Mouse (Mus musculus) G1E (cell line): ENCODE results near the gene Slc25a45.

Source experiments
- CTCF ChIP-seq: IDR thresholded peaks from 2 replicates; pipeline ENCODE4 v1.5.1; 2012; ENCODE audit warnings: low read depth, low read length, inconsistent platforms, mixed read lengths
- GATA1 ChIP-seq: IDR thresholded peaks from 2 replicates; pipeline ENCODE4 v1.6.1; 2012; ENCODE audit warnings: borderline replicate concordance, low read length, inconsistent platforms, mixed read lengths
- GATA2 ChIP-seq: IDR thresholded peaks from 2 replicates; pipeline ENCODE4 v1.6.1; 2012; ENCODE audit warnings: low read depth, low read length, inconsistent platforms, borderline replicate concordance
- POLR2AphosphoS5 ChIP-seq: IDR thresholded peaks from 2 replicates; pipeline ENCODE4 v1.6.1; 2012; ENCODE audit warnings: low read depth, low read length, inconsistent platforms; ENCODE audit not compliant: insufficient replicate concordance
- TAL1 ChIP-seq: conservative IDR thresholded peaks from 2 replicates; pipeline ENCODE4 v1.6.1; 2012; ENCODE audit warnings: low read depth, low read length, inconsistent platforms, mixed read lengths

DNA sequence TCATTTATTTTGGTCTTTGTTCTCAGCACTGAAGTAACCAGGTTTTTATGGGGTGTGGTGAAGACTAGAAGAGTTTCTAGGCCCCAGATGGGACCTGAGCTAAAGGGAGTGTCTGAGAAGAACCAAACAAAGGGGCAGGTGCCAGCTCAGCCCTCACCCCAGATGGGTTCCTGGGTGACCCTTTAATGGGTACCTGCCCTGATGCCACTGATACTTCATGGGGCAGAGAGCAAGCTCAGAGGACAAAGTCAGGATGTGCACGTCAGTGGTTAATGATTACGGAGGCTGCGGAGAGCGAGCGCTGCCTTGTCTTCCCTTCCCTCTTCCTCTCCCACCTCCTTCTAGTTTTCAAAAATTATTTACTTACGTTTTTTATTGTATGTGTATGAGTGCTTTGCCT is 3.5 kb downstream of the Slc25a45 start:
- TF ChIP-seq CTCF = no peak
- TF ChIP-seq GATA1 = no peak
- no peak for TF ChIP-seq GATA2
- no peak for TF ChIP-seq TAL1
- no peak for TF ChIP-seq POLR2AphosphoS5
